Mouse (Mus musculus): ENCODE results near the gene Glyctk.
A peak's percentile ranks its signal among the peaks of the same experiment; 100 is the strongest.

Gene Glyctk

GRCm38 (mm10) chr9:106158037-106158491, at the start of gene Glyctk:
TSS of gene Glyctk (minus strand) at chr9:106158138.
- DNase-seq, result peak; percentile 68 to 87

- DNase-seq, result no peak
Observed at GRCm38 (mm10) chr9:106206515-106206914, 48.6 kb upstream of the Glyctk start.

GRCm38 (mm10) chr9:106205713-106206290, 47.9 kb upstream of the Glyctk start:
- DNase-seq, result no peak

- DNase-seq, result no peak
Observed at GRCm38 (mm10) chr9:106203990-106204851, 46.3 kb upstream of the Glyctk start.

GRCm38 (mm10) chr9:106202819-106203636, 45.1 kb upstream of the Glyctk start, which contains the start of gene Twf2:
TSS of gene Twf2 (plus strand) at chr9:106203108.
- peak; percentile 86 to 94 for DNase-seq

- DNase-seq, result no peak
Observed at GRCm38 (mm10) chr9:106201895-106202294, 44.0 kb upstream of the Glyctk start.

GRCm38 (mm10) chr9:106199535-106200272, 41.8 kb upstream of the Glyctk start, which contains the start of gene Ppm1m:
TSS of gene Ppm1m (minus strand) at chr9:106199746.
- no peak for DNase-seq

- DNase-seq, result peak; percentile 86 to 89
Observed at GRCm38 (mm10) chr9:106198962-106199458, 41.1 kb upstream of the Glyctk start.

- no peak for DNase-seq
Observed at GRCm38 (mm10) chr9:106197732-106198131, 39.8 kb upstream of the Glyctk start.

GRCm38 (mm10) chr9:106197081-106197713, 39.3 kb upstream of the Glyctk start:
- no peak for DNase-seq

- no peak for DNase-seq
Observed at GRCm38 (mm10) chr9:106195693-106196092, 37.8 kb upstream of the Glyctk start.

GRCm38 (mm10) chr9:106193930-106194807, 36.2 kb upstream of the Glyctk start:
- DNase-seq, result no peak

- DNase-seq, result no peak
Observed at GRCm38 (mm10) chr9:106192998-106193397, 35.1 kb upstream of the Glyctk start.

GRCm38 (mm10) chr9:106192024-106192423, 34.1 kb upstream of the Glyctk start:
- DNase-seq, result no peak

- DNase-seq, result no peak
Observed at GRCm38 (mm10) chr9:106191355-106191754, 33.4 kb upstream of the Glyctk start.

GRCm38 (mm10) chr9:106183996-106184395, 26.1 kb upstream of the Glyctk start:
- DNase-seq, result no peak

GRCm38 (mm10) chr9:106182146-106182545, 24.2 kb upstream of the Glyctk start:
- DNase-seq, result no peak

GRCm38 (mm10) chr9:106179964-106180363, 22.0 kb upstream of the Glyctk start:
- no peak for DNase-seq

GRCm38 (mm10) chr9:106179454-106179853, 21.5 kb upstream of the Glyctk start:
- DNase-seq, result no peak

- no peak for DNase-seq
Observed at GRCm38 (mm10) chr9:106177799-106178198, 19.9 kb upstream of the Glyctk start.

- DNase-seq, result no peak
Observed at GRCm38 (mm10) chr9:106176769-106177168, 18.8 kb upstream of the Glyctk start.
